Mouse (Mus musculus) forebrain, embryonic 13.5 days (tissue): ENCODE data around the gene Cox16. TPM values are rescaled to one million over a fixed set of nuclear protein-coding genes. Genes with fewer than 3 reads are reported as not detected.

Source experiments
- ATAC-seq: fragments of 200-750 bp; cut with Nextera tagmentation; 2 replicates; pipeline ENCODE4 v1.8.0; 2017
- H3K27ac ChIP-seq: fragments of 300-500 bp; sonication (generic); 2 replicates; pipeline ENCODE4 v1.5.1; 2015; ENCODE audit warnings: inconsistent platforms, mild to moderate bottlenecking, moderate library complexity
- H3K27me3 ChIP-seq: fragments of 300-500 bp; sonication (generic); 2 replicates; pipeline ENCODE4 v1.6.1; 2015; ENCODE audit warnings: mild to moderate bottlenecking, inconsistent platforms
- H3K36me3 ChIP-seq: fragments of 300-500 bp; sonication (generic); 2 replicates; pipeline ENCODE4 v1.6.1; 2015; ENCODE audit warnings: mild to moderate bottlenecking, inconsistent platforms; ENCODE audit not compliant: poor library complexity, severe bottlenecking
- H3K4me1 ChIP-seq: fragments of 300-500 bp; sonication (generic); 2 replicates; pipeline ENCODE4 v1.6.1; 2015; ENCODE audit warnings: inconsistent platforms
- H3K4me2 ChIP-seq: fragments of 300-500 bp; sonication (generic); 2 replicates; pipeline ENCODE4 v1.6.1; 2015; ENCODE audit warnings: inconsistent platforms, mild to moderate bottlenecking, moderate library complexity
- H3K4me3 ChIP-seq: fragments of 300-500 bp; sonication (generic); 2 replicates; pipeline ENCODE4 v1.5.1; 2015; ENCODE audit warnings: mild to moderate bottlenecking, inconsistent platforms
- H3K9ac ChIP-seq: fragments of 300-500 bp; sonication (generic); 2 replicates; pipeline ENCODE4 v1.6.1; 2015; ENCODE audit warnings: mild to moderate bottlenecking, inconsistent platforms
- H3K9me3 ChIP-seq: fragments of 300-500 bp; sonication (generic); replicated peaks from 2 replicates; pipeline ENCODE4 v1.6.1; 2016; ENCODE audit warnings: inconsistent platforms
- WGBS: fragments of 180-500 bp; shearing (Covaris S2); methylation state at CpG from one replicate; pipeline ENCODE4 v1.1.7; 2015; 5-methylcytosine and 5-hydroxymethylcytosine counted together
- polyA plus RNA-seq: library from polyadenylated mRNA; unstranded; fragments of >200 nt; fragmentation: Nextera tagmentation; extraction: Ambion mirVana; gene quantifications from 2 replicates; pipeline ENCODE4 v1.2.1, GENCODE M21; 2015

Cox16 gene
- polyA plus RNA-seq, 1 experiment from 2014 or later, result 152 TPM

DNA sequence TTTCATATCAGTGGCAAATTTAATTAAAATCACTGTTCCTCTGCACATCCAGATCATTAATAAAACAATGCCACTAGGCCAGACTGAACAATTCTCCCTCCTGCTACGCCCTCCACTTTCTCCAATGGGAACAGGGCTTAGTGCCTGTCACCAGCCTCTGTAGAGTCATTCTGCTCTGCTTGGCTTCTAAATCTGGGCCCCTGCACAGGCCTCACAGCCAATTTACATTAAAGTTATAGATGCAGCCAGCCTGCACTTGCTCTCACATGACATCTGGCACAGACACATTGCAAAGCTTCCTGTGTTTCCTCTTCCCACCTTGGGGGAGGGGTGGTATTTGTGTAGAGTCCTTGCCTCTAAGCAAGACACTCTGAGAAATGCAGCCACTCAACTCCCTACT lies 163.9 kb downstream of the Cox16 start:
- 80% methylated on average over 1 of the region's 1 CpGs for WGBS
- Histone ChIP-seq H3K27me3 (no peaks in the 10 kb centered on the region), H3K4me1 (0 out of 2 replicates have a peak, but pooled peaks cover 6% of the 10 kb centered on the region), H3K36me3 (no peaks in the 10 kb centered on the region), H3K4me2 (no peak overlapping the region), H3K9ac (no peak overlapping the region), H3K9me3 (no peaks in the 10 kb centered on the region; the same call in 1 of the 2 replicates), H3K4me3 (no peak overlapping the region), H3K27ac (no peak overlapping the region)
- no peak for ATAC-seq

DNA sequence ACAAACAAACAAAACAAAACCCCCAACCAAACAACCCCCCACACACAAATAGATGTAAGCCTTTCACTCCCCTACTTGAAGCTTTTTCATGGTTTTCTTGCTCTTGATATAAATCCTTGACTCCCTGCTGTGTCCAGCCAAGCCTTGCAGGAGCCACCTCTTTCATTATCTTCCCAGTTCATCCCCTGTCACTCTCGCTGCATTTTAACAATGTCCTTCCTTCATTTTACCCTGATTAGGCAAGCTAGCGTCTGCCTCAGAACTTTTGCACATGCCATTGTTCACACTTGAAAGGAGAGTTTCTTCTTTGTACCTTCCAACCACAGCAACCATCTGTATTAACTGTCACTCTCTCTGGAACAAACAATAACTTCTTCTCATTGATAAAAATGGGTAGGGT lies 167.1 kb downstream of the Cox16 start:
- H3K36me3 ChIP-seq, result no peaks in the 10 kb centered on the region
- 0 out of 2 replicates have a peak, but pooled peaks cover 6% of the 10 kb centered on the region for H3K4me1 ChIP-seq
- H3K9ac ChIP-seq, result no peak overlapping the region
- H3K9me3 ChIP-seq, result no peaks in the 10 kb centered on the region
- no peaks in the 10 kb centered on the region for H3K27me3 ChIP-seq
- WGBS, result 4% methylated on average over 2 of the region's 2 CpGs
- no peak overlapping the region for H3K27ac ChIP-seq
- no peak for ATAC-seq
- H3K4me3 ChIP-seq, result no peak overlapping the region
- H3K4me2 ChIP-seq, result no peak overlapping the region

DNA sequence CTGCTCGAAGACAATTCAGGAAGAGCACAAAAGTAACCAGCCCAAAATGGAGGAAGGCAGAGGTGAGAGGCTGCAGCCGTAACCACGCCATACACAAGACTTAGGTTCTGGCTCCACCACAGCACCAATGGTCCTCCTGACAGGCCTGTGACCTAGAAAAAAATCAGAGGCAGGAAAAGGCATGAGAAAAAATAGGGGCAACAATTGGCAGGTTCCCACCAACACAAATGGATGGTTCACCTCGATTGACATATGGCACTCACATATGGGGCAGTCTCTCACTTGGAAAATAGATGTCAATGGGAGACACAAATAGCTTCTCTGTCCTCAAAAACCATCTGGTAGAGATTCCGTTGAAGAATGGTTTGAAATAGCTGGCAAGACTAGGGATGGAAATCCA lies 169.0 kb downstream of the Cox16 start:
- Histone ChIP-seq H3K27me3 (no peaks in the 10 kb centered on the region), H3K9ac (no peak overlapping the region), H3K36me3 (no peaks in the 10 kb centered on the region), H3K4me3 (no peak overlapping the region), H3K9me3 (no peaks in the 10 kb centered on the region), H3K4me2 (no peak overlapping the region), H3K27ac (no peak overlapping the region), H3K4me1 (0 out of 2 replicates have a peak, but pooled peaks cover 2% of the 10 kb centered on the region)
- 91% methylated on average over 5 of the region's 5 CpGs for WGBS
- ATAC-seq, result no peak

Other genes starting within 250 kb of the Cox16 start
- gene Slc8a3, start 151.9 kb downstream of the Cox16 start, polyA plus RNA-seq, result 2.0 and 2.2 TPM in 2 replicates
- gene Gm4787, start 105.7 kb downstream of the Cox16 start, polyA plus RNA-seq, result 0.23 and 0.43 TPM in 2 replicates
- gene Adam4, start 63.2 kb downstream of the Cox16 start, polyA plus RNA-seq, result 0.50 and 0.71 TPM in 2 replicates
- gene Gm20498, start 47.8 kb upstream of the Cox16 start, polyA plus RNA-seq, result 25.8 and 27.8 TPM in 2 replicates
- 39.5 and 40.5 TPM in 2 replicates for gene Synj2bp, start 47.8 kb upstream of the Cox16 start, polyA plus RNA-seq
- gene Adam21, start 83.3 kb upstream of the Cox16 start, polyA plus RNA-seq, result 0.38 and 0.59 TPM in 2 replicates
- gene Med6, start 109.9 kb upstream of the Cox16 start, polyA plus RNA-seq, result 67.3 and 67.4 TPM in 2 replicates
- 7.1 and 7.2 TPM in 2 replicates for gene Ttc9, start 146.1 kb upstream of the Cox16 start, polyA plus RNA-seq